Mouse (Mus musculus) left cerebral cortex, adult 2 months (tissue): ENCODE data around the gene Itch. TPM values are rescaled to one million over a fixed set of nuclear protein-coding genes. Genes with fewer than 3 reads are reported as not detected.

ENCODE experiments used
- DNase-seq, 2 experiments: peaks; one replicate each; pipeline ENCODE4 v3.0.0; 2021 to 2022; ENCODE audit warnings: low spot score in 2 of 2, mixed read lengths in 1 of 2; ENCODE audit errors: extremely low spot score in 1 of 2
- H3K27ac ChIP-seq: fragments of 200-600 bp; 2 replicates; pipeline ENCODE4 v1.8.1; 2022
- H3K4me3 ChIP-seq: fragments of 200-600 bp; 2 replicates; pipeline ENCODE4 v1.8.1; 2022
- CTCF ChIP-seq: fragments of 200-600 bp; IDR thresholded peaks from 2 replicates; pipeline ENCODE4 v1.8.1; 2022; ENCODE audit warnings: antibody characterized with exemption, mild to moderate bottlenecking, moderate library complexity
- intact Hi-C: fragments of 180-260 bp; cut with DNase I; formaldehyde crosslinking; loops from one replicate; pipeline ENCODE4 v1.15.1; 2025
- long read RNA-seq, 2 experiments: library from polyadenylated mRNA; stranded (forward); transcript quantifications; one replicate each; pipeline ENCODE4 v2.0.0; 2021; ENCODE audit warnings: borderline mapping rate in 2 of 2
- total RNA-seq, 2 experiments: library from RNA; stranded (reverse); gene quantifications; 2 replicates each; pipeline ENCODE4 v1.2.3; 2021

Gene Itch
- total RNA-seq, result 10 to 100 TPM; 50.8 to 53.9 TPM
- long read RNA-seq, experiment 1, full-length matches to known transcripts, result 29 of 43 reads
- long read RNA-seq, experiment 1, partial matches to known transcripts, result 5 of 43 reads
- long read RNA-seq, experiment 1, other reads (novel, unspliced or antisense), result 9 of 43 reads
- long read RNA-seq, experiment 2, full-length matches to known transcripts, result 38 of 54 reads
- long read RNA-seq, experiment 2, partial matches to known transcripts, result 6 of 54 reads
- long read RNA-seq, experiment 2, other reads (novel, unspliced or antisense), result 10 of 54 reads

- peak within 1 kb of the TSS; percentile 92 for H3K27ac ChIP-seq
- peak; percentile 90 to 93 for DNase-seq
- intact Hi-C loops, result loop anchor here (1.0 kb wide), 1 partner anchor 59 kb away; the partner anchor contains the start of gene Ahcy
- TF ChIP-seq CTCF, result no peak; the same call in 1 of the 2 replicates
- H3K4me3 ChIP-seq, result peak within 1 kb of the TSS; percentile 77
These were observed at the start of gene Itch for GRCm38 (mm10) chr2:155133011-155133976. Itch (plus strand) TSS chr2:155133509.

GRCm38 (mm10) chr2:155084546-155084945 lies 48.8 kb upstream of the Itch start:
- DNase-seq, result no peak
- H3K4me3 ChIP-seq, result no peak overlapping the region
- intact Hi-C loops, result loop anchor here (5.0 kb wide), 2 partner anchors 88 to 123 kb away; no protein-coding TSS in a partner anchor
- TF ChIP-seq CTCF, result no peak
- no peak overlapping the region for H3K27ac ChIP-seq

DNA sequence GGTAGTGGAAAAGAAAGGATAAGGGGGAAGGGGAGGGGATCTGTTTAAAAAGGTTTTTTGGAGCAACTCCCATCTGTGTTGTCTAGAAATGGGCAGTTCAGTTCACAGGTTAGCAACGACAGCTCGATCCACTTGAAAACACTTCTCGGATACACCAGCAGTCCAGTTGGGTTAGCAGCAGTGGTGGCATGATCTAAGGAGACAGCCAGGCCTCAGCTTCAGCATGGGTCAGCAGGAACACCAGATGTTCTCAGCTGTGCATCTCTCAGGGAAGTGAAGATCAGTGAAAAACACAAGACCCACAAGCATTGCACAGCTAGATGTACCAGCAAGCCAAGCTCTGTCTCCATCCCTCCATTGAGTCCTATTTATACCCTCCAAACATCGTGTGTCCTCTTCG lies 47.0 kb upstream of the Itch start:
- intact Hi-C loops, result no loop called here
- no peak for DNase-seq
- no peak for TF ChIP-seq CTCF
- H3K4me3 ChIP-seq, result no peak overlapping the region
- no peak overlapping the region for H3K27ac ChIP-seq

DNA sequence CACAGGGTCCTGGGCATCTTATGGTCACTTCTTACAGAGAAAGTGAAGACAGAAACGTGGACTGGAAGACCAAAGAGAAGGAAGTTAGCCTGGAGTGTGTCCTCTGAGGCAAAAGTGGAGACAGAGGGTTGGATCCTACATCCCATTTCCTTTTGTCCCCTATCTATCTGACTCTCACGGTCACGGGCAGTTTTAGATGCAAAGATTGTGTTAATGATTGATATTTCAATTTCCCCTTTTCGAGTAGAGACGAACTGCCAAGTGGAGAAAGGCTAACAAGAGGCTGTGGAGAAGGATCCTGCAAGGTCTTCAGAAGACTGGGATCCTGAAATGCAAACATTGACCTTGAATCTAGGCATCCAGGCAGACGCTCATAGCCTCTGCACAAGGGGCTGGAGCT lies 45.0 kb upstream of the Itch start:
- no peak overlapping the region for H3K27ac ChIP-seq
- no peak overlapping the region for H3K4me3 ChIP-seq
- intact Hi-C loops, result no loop called here
- no peak for TF ChIP-seq CTCF
- DNase-seq, result no peak

- no peak overlapping the region for H3K4me3 ChIP-seq
- intact Hi-C loops, result no loop called here
- no peak for TF ChIP-seq CTCF
These were observed 42.2 kb upstream of the Itch start for GRCm38 (mm10) chr2:155090909-155091742.

GRCm38 (mm10) chr2:155091743-155092075 lies 41.6 kb upstream of the Itch start:
- no peak for TF ChIP-seq CTCF
- no peak overlapping the region for H3K4me3 ChIP-seq
- no peak for DNase-seq
- intact Hi-C loops, result no loop called here
- H3K27ac ChIP-seq, result no peak overlapping the region

More at GRCm38 (mm10) chr2:155090909-155091742, 42.2 kb upstream of the Itch start:
- no peak overlapping the region for H3K27ac ChIP-seq
- no peak for DNase-seq

DNA sequence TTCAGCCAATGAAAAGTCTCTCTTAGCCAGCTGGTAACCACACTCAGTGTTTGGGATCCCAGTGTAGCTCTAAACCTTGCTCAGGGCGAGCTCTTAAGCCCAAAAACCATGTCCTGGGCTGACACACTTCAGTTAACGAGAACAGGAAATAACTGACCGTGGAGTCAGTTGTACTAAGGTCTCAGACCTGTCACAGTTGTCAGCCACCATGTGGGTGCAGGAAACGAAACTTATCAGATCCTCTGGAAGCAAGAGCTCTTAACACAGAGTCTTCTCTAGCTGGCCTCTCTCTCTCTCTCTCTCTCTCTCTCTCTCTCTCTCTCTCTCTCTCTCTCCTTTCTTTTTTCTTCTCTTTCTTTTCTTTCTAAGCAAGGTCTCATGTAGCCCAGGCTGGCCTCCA lies 39.9 kb upstream of the Itch start:
- DNase-seq, result no peak
- Histone ChIP-seq H3K4me3 (no peak overlapping the region), H3K27ac (no peak overlapping the region)
- intact Hi-C loops, result no loop called here
- TF ChIP-seq CTCF, result no peak

DNA sequence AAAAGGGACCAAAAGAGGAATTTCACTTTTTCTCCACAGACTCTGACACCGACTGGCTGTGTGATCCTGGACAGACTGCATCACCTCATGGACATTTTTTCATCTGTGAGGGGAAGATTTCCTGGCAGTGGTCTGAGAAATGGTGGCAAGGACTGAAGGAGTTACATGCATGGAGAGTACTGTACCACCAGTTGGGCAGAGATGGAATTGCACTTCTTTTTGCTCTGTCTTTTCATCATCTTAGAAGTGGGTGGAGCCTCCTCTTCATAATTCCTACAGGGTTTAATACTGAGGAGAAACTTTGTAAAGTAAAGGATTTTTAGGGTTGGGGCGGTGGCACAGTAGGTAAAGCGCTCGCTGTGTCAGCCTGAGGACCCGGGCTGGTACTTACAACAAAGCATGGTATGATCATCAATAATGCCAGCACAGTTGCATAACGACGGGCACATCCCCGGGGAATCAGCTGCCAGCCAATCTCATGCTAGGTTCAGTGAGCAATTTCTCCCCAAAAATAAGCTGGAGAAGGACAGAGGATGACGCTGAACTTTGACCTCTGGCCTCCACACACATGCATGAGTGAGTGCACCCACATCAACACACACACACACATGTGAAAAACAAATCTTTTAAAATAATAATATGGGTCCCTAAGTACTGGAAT lies 34.5 kb upstream of the Itch start:
- peak; percentile 35 for TF ChIP-seq CTCF
- intact Hi-C loops, result no loop called here
- Histone ChIP-seq H3K4me3 (no peak overlapping the region), H3K27ac (peak overlapping the region; percentile 54; the same call in 1 of the 2 replicates)
- DNase-seq, result no peak

DNA sequence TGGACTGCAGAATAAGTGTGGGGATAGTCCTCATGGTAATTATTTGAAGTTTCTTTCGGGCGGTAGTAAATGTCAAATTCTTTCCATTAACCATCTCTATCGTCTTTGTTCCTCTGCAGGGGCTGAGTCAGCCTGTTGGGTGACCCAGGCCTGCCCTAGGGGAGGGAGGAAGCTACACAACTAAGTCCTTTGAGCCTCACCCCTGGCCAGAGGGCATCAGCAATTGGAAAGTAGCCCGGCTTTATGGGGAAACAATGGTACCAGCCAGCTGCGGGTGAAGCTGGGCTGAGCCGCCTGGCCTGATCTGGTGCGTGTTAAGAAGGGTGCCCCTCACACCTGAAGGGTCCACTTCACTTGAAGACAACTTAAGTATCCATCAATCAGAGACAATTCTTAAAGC lies 33.9 kb upstream of the Itch start:
- TF ChIP-seq CTCF, result no peak
- DNase-seq, result peak in 1 of 2 experiments; percentile 11
- peak overlapping the region; percentile 38 for H3K27ac ChIP-seq

DNA sequence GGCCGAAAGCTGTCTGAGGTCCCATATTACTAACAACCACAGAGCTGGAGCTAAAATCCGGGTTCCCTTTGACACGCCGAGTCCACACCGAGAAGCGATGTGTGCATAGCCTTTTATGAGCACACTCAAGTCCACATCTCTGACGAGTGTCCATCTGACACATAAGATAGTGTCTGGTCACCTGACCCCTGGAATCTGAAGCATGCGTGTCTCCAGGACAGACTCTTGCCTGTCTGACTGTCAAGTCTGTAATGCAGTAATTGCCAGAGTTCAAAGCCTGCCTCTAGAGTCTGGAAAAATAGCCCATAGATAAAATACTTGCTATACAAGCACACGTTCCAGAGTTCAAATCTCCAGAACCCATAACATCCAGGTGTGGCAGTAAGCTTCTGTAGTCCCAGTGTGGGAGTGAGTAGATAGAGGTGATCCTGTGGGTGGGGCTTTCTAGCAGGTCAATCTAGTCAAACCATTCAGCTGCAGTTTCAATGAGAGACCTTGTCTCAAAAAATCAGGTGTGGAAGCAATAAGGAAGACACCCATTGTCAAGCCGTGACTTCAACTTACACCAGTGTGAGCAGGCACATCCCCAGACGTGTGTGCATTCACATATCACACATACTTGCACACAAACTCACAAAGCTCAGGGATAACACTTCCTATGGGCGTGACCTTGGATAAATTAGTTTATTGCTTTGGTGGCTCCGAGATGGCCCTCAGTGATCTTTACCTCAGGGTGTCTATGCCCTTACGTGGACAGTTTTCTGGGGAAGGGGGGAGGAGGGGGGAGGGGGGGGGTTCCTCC lies 33.1 kb upstream of the Itch start:
- peak overlapping the region; percentile 38 for H3K27ac ChIP-seq
- no peak for TF ChIP-seq CTCF
- intact Hi-C loops, result loop anchor here (10.0 kb wide), 1 partner anchor 125 kb away; no protein-coding TSS in a partner anchor
- no peak for DNase-seq
- no peak overlapping the region for H3K4me3 ChIP-seq

More for the DNA sequence above, 33.9 kb upstream of the Itch start:
- H3K4me3 ChIP-seq, result no peak overlapping the region
- intact Hi-C loops, result no loop called here
